Mouse (Mus musculus): ENCODE measurements around the gene Hsd3b2. TPM values are rescaled to one million over a fixed set of nuclear protein-coding genes. Genes with fewer than 3 reads are reported as not detected.
"Not testable (repeated sequence)": the region's sequence is repeated elsewhere in the genome, so short reads cannot be mapped to it uniquely, and the experiment has no call there.

Gene Hsd3b2
- 0.05 TPM in 1 of 2 replicates, not detected in the other for polyA plus RNA-seq (2015; fragmentation: Nextera tagmentation; extraction: Ambion mirVana)

- 66% methylated on average over 1 of the region's 1 CpGs for WGBS
- ATAC-seq (ENCODE audit: extremely low read depth, insufficient number of reproducible peaks, low FRiP score, low TSS enrichment) = no peak
- H3K36me3 ChIP-seq = no peaks in the 10 kb centered on the region
- H3K9me3 ChIP-seq = no peaks in the 10 kb centered on the region
- no peak within 1 kb of the TSS for H3K9ac ChIP-seq
- no peak within 1 kb of the TSS for H3K4me2 ChIP-seq
- no peak within 1 kb of the TSS for H3K27ac ChIP-seq (replicated peaks)
- no peaks in the 10 kb centered on the region for H3K27me3 ChIP-seq (replicated peaks)
- no peak within 1 kb of the TSS for H3K4me3 ChIP-seq
- no peaks in the 10 kb centered on the region for H3K4me1 ChIP-seq
These were observed at the start of gene Hsd3b2 for GRCm38 (mm10) chr3:98724376-98724775. Gene Hsd3b2 (minus strand): TSS chr3:98724543.

GRCm38 (mm10) chr3:98764155-98764554, 39.8 kb upstream of the Hsd3b2 start:
- Histone ChIP-seq H3K4me3 (no peak overlapping the region), H3K36me3 (no peaks in the 10 kb centered on the region), H3K27ac (replicated peaks) (no peak overlapping the region), H3K9ac (no peak overlapping the region), H3K4me2 (no peak overlapping the region), H3K4me1 (no peaks in the 10 kb centered on the region), H3K27me3 (replicated peaks) (no peaks in the 10 kb centered on the region), H3K9me3 (peaks cover 1% of the 10 kb centered on the region; the same call in 1 of the 2 replicates)
- no peak for ATAC-seq (ENCODE audit: extremely low read depth, insufficient number of reproducible peaks, low FRiP score, low TSS enrichment)

GRCm38 (mm10) chr3:98756836-98757235, 32.5 kb upstream of the Hsd3b2 start:
- Histone ChIP-seq H3K27me3 (replicated peaks) (no peaks in the 10 kb centered on the region), H3K27ac (replicated peaks) (no peak overlapping the region), H3K9me3 (no peaks in the 10 kb centered on the region), H3K4me1 (no peaks in the 10 kb centered on the region), H3K9ac (no peak overlapping the region), H3K4me2 (no peak overlapping the region), H3K36me3 (no peaks in the 10 kb centered on the region), H3K4me3 (no peak overlapping the region)
- WGBS = 82% methylated on average over 3 of the region's 3 CpGs
- ATAC-seq (ENCODE audit: extremely low read depth, insufficient number of reproducible peaks, low FRiP score, low TSS enrichment) = no peak

DNA sequence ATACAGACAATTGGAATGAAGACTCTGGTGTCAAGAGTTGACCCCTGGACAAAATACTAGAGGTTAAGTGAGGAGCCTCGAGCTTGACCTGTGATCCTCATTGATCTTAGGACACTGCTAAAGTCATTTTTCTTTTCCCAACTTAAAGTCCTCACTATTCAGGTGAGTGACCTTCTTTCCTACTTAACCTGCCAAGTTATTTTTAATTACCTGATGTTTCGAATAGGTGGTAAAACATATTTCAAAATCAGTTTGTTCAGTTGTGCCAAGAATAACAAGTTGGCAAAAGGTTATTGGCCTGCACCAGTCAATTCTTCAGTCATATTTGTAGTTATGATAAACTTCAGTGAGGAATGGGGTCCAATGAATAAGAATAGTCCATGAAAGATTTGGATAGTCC, 27.8 kb upstream of the Hsd3b2 start:
- ATAC-seq (ENCODE audit: extremely low read depth, insufficient number of reproducible peaks, low FRiP score, low TSS enrichment) = no peak
- WGBS = 63% methylated on average over 2 of the region's 2 CpGs

DNA sequence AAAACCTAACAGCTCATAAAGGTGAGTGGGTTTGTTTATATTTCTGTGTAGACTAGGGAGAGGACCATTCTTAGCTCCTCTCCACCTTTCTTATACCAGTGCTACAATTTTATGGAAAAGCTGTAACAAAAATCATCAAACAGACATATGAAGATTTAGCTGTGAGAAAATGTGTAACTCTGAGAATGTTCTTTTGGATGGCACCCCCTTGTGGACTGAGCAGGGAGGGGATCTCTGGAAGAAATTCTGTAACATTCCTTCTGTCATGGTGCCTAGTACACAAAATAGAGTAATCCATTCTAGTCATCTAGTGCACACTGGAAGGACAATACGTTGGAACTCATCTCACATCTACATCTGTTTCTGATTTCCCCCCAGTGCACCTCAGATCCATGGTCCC, 16.7 kb upstream of the Hsd3b2 start:
- H3K9ac ChIP-seq; H3K4me1 ChIP-seq; H3K4me3 ChIP-seq; H3K27me3 ChIP-seq (replicated peaks); H3K27ac ChIP-seq (replicated peaks); H3K9me3 ChIP-seq; ATAC-seq (ENCODE audit: extremely low read depth, insufficient number of reproducible peaks, low FRiP score, low TSS enrichment); H3K36me3 ChIP-seq; H3K4me2 ChIP-seq: not testable (repeated sequence)
- WGBS = 51% methylated on average over 1 of the region's 1 CpGs

More for the DNA sequence above, 27.8 kb upstream of the Hsd3b2 start:
- no peak overlapping the region for H3K27ac ChIP-seq (replicated peaks)
- no peaks in the 10 kb centered on the region for H3K36me3 ChIP-seq
- H3K9ac ChIP-seq = no peak overlapping the region
- H3K4me3 ChIP-seq = no peak overlapping the region
- H3K4me2 ChIP-seq = no peak overlapping the region
- no peaks in the 10 kb centered on the region for H3K9me3 ChIP-seq
- H3K27me3 ChIP-seq (replicated peaks) = no peaks in the 10 kb centered on the region
- no peaks in the 10 kb centered on the region for H3K4me1 ChIP-seq

DNA sequence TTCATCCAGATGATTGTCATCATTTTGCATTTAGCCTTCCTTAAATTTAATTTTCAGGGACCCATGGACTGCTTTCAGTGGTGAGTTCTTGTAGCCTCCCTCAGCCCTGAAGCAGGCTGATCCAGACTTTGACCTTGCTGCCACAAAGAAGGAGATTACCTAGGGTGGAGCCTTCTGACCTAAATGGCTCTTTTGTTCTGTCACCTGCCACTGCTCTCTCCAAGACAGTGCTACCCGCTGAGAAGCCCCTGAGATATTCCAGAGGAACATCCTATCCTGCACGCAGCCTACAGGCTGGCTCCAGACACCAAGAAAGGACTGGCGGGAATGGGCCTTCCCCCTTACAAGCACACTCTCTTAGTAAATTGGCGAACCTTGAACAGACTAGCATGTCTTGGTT, 10.0 kb upstream of the Hsd3b2 start:
- WGBS = 64% methylated on average over 4 of the region's 4 CpGs
- H3K27ac ChIP-seq (replicated peaks) = no peak overlapping the region
- H3K4me3 ChIP-seq = no peak overlapping the region
- no peaks in the 10 kb centered on the region for H3K9me3 ChIP-seq
- H3K4me2 ChIP-seq = no peak overlapping the region
- H3K36me3 ChIP-seq = no peaks in the 10 kb centered on the region
- H3K9ac ChIP-seq = no peak overlapping the region
- no peaks in the 10 kb centered on the region for H3K4me1 ChIP-seq
- ATAC-seq (ENCODE audit: extremely low read depth, insufficient number of reproducible peaks, low FRiP score, low TSS enrichment) = no peak
- H3K27me3 ChIP-seq (replicated peaks) = no peaks in the 10 kb centered on the region

- Histone ChIP-seq H3K4me2 (no peak overlapping the region), H3K9me3 (no peaks in the 10 kb centered on the region), H3K4me3 (no peak overlapping the region), H3K36me3 (no peaks in the 10 kb centered on the region), H3K27ac (replicated peaks) (no peak overlapping the region), H3K9ac (no peak overlapping the region), H3K4me1 (no peaks in the 10 kb centered on the region), H3K27me3 (replicated peaks) (no peaks in the 10 kb centered on the region)
- 79% methylated on average over 2 of the region's 2 CpGs for WGBS
- ATAC-seq (ENCODE audit: extremely low read depth, insufficient number of reproducible peaks, low FRiP score, low TSS enrichment) = no peak
These were observed 9.4 kb upstream of the Hsd3b2 start for GRCm38 (mm10) chr3:98733724-98734123.

GRCm38 (mm10) chr3:98726281-98726680, 1.9 kb upstream of the Hsd3b2 start:
- no peak for ATAC-seq (ENCODE audit: extremely low read depth, insufficient number of reproducible peaks, low FRiP score, low TSS enrichment)
- H3K4me2 ChIP-seq = no peak overlapping the region

GRCm38 (mm10) chr3:98720740-98721139, 3.6 kb downstream of the Hsd3b2 start:
- Histone ChIP-seq H3K4me2 (no peak overlapping the region), H3K9ac (no peak overlapping the region), H3K4me3 (no peak overlapping the region), H3K27ac (replicated peaks) (no peak overlapping the region), H3K9me3 (no peaks in the 10 kb centered on the region), H3K36me3 (no peaks in the 10 kb centered on the region), H3K4me1 (no peaks in the 10 kb centered on the region), H3K27me3 (replicated peaks) (no peaks in the 10 kb centered on the region)
- ATAC-seq (ENCODE audit: extremely low read depth, insufficient number of reproducible peaks, low FRiP score, low TSS enrichment) = no peak

More at GRCm38 (mm10) chr3:98726281-98726680, 1.9 kb upstream of the Hsd3b2 start:
- 76% methylated on average over 2 of the region's 2 CpGs for WGBS
- H3K4me1 ChIP-seq = no peaks in the 10 kb centered on the region
- no peak overlapping the region for H3K9ac ChIP-seq
- H3K27me3 ChIP-seq (replicated peaks) = no peaks in the 10 kb centered on the region
- H3K27ac ChIP-seq (replicated peaks) = no peak overlapping the region
- H3K4me3 ChIP-seq = no peak overlapping the region
- no peaks in the 10 kb centered on the region for H3K36me3 ChIP-seq
- H3K9me3 ChIP-seq = no peaks in the 10 kb centered on the region

- WGBS = 60% methylated on average over 1 of the region's 1 CpGs
- no peak overlapping the region for H3K4me2 ChIP-seq
- H3K9me3 ChIP-seq = no peaks in the 10 kb centered on the region
- ATAC-seq (ENCODE audit: extremely low read depth, insufficient number of reproducible peaks, low FRiP score, low TSS enrichment) = no peak
- H3K4me1 ChIP-seq = no peaks in the 10 kb centered on the region
- no peak overlapping the region for H3K27ac ChIP-seq (replicated peaks)
- H3K9ac ChIP-seq = no peak overlapping the region
- H3K4me3 ChIP-seq = no peak overlapping the region
- no peaks in the 10 kb centered on the region for H3K36me3 ChIP-seq
- H3K27me3 ChIP-seq (replicated peaks) = no peaks in the 10 kb centered on the region
These were observed 41.9 kb downstream of the Hsd3b2 start for GRCm38 (mm10) chr3:98682401-98682800.

DNA sequence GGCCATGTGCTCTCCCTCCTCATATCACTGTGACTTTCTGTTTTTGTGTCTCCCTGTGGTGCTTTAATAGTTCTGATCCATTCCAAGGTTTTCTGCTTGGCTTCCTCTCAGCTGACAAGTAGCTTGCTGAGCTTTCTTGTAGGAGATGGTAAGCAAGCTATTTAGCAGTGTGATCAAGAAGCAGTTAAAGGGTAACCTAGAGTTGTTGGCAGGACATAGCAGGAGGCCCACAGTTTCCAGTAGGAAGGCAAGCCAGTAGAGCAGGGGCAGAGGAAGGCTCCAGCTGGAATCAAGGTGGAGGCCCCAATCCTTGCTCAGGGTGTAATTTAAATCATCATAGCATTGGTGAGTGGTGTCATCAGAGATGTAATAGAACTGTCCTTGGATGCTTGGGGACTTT, 43.6 kb downstream of the Hsd3b2 start:
- no peaks in the 10 kb centered on the region for H3K27me3 ChIP-seq (replicated peaks)
- no peaks in the 10 kb centered on the region for H3K36me3 ChIP-seq
- H3K27ac ChIP-seq (replicated peaks) = no peak overlapping the region
- no peaks in the 10 kb centered on the region for H3K4me1 ChIP-seq
- no peak for ATAC-seq (ENCODE audit: extremely low read depth, insufficient number of reproducible peaks, low FRiP score, low TSS enrichment)
- H3K4me2 ChIP-seq = no peak overlapping the region
- no peak overlapping the region for H3K4me3 ChIP-seq
- no peak overlapping the region for H3K9ac ChIP-seq
- H3K9me3 ChIP-seq = no peaks in the 10 kb centered on the region
